Mouse (Mus musculus) forebrain, embryonic 12.5 days (tissue): Measurements from ENCODE around the gene Gm12394. TPM values are rescaled to one million over a fixed set of nuclear protein-coding genes. Genes with fewer than 3 reads are reported as not detected.
"Not testable (repeated sequence)": the region's sequence is repeated elsewhere in the genome, so short reads cannot be mapped to it uniquely, and the experiment has no call there.

Source experiments
- ATAC-seq: fragments of 200-750 bp; cut with Nextera tagmentation; 2 replicates; pipeline ENCODE4 v1.8.0; 2017; ENCODE audit warnings: moderate TSS enrichment; ENCODE audit not compliant: low FRiP score
- H3K27ac ChIP-seq: fragments of 300-500 bp; sonication (generic); 2 replicates; pipeline ENCODE4 v1.5.1; 2016; ENCODE audit warnings: mild to moderate bottlenecking
- H3K27me3 ChIP-seq: fragments of 300-500 bp; sonication (generic); 2 replicates; pipeline ENCODE4 v1.6.1; 2016; ENCODE audit warnings: mild to moderate bottlenecking
- H3K36me3 ChIP-seq: fragments of 300-500 bp; sonication (generic); replicated peaks from 2 replicates; pipeline ENCODE4 v1.6.1; 2016; ENCODE audit warnings: mild to moderate bottlenecking
- H3K4me1 ChIP-seq: fragments of 300-500 bp; sonication (generic); 2 replicates; pipeline ENCODE4 v1.6.1; 2016
- H3K4me2 ChIP-seq: fragments of 300-500 bp; sonication (generic); 2 replicates; pipeline ENCODE4 v1.6.1; 2016; ENCODE audit warnings: mild to moderate bottlenecking, moderate library complexity
- H3K4me3 ChIP-seq: fragments of 300-500 bp; sonication (generic); replicated peaks from 2 replicates; pipeline ENCODE4 v1.5.1; 2016; ENCODE audit warnings: mild to moderate bottlenecking
- H3K9ac ChIP-seq: fragments of 300-500 bp; sonication (generic); 2 replicates; pipeline ENCODE4 v1.6.1; 2016; ENCODE audit warnings: mild to moderate bottlenecking
- H3K9me3 ChIP-seq: fragments of 300-500 bp; sonication (generic); 2 replicates; pipeline ENCODE4 v1.6.1; 2016
- whole genome bisulfite sequencing: fragments of 180-500 bp; shearing (Covaris S2); methylation state at CpG from one replicate; pipeline ENCODE4 v1.1.7; 2016; 5-methylcytosine and 5-hydroxymethylcytosine counted together
- polyA plus RNA-seq: library from polyadenylated mRNA; unstranded; fragments of >200 nt; fragmentation: Nextera tagmentation; extraction: Ambion mirVana; gene quantifications from 2 replicates; pipeline ENCODE4 v1.2.1, GENCODE M21; 2016

Gm12394 gene
- 0.64 TPM in 1 of 2 replicates, not detected in the other for polyA plus RNA-seq

GRCm38 (mm10) chr4:42856671-42857070, at the start of gene Gm12394:
TSS of gene Gm12394 (minus strand) at chr4:42856771.
- 83% methylated on average over 1 of the region's 1 CpGs for WGBS
- H3K36me3 ChIP-seq, H3K9ac ChIP-seq, H3K9me3 ChIP-seq, H3K27me3 ChIP-seq, ATAC-seq, H3K27ac ChIP-seq, H3K4me2 ChIP-seq, H3K4me3 ChIP-seq, H3K4me1 ChIP-seq: not testable (repeated sequence)

- Histone ChIP-seq H3K9me3 (no peaks in the 10 kb centered on the region), H3K9ac (no peak overlapping the region), H3K27ac (no peak overlapping the region), H3K4me3 (no peak overlapping the region), H3K27me3 (peaks cover 8% of the 10 kb centered on the region; the same call in 1 of the 2 replicates), H3K4me2 (no peak overlapping the region), H3K36me3 (no peaks in the 10 kb centered on the region), H3K4me1 (0 out of 2 replicates have a peak, but pooled peaks cover 4% of the 10 kb centered on the region)
- 46% methylated on average over 6 of the region's 6 CpGs for whole genome bisulfite sequencing
- no peak for ATAC-seq
These were observed 48.4 kb upstream of the Gm12394 start for GRCm38 (mm10) chr4:42904966-42905365.

DNA sequence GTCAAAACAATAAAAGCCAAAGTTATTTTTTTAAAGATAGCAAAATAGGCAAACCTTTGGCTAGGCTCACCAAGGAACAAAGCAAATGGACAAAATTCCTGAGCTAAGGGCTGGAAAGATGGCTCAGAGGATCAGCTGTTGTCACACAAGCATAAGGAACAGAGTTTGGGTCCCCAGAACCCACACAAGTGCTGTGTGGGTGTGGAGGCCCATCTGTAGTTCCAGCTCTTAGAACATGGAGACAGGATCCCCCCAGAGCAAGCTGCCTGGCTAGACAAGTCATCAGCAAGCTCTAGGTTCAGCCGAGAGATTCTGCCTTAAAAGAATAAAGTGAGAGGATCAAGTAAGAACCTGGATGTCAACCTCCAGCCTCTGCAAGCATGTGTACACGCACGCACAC, 48.0 kb upstream of the Gm12394 start:
- no peak overlapping the region for H3K9ac ChIP-seq
- peaks cover 8% of the 10 kb centered on the region; the same call in 1 of the 2 replicates for H3K27me3 ChIP-seq
- H3K4me1 ChIP-seq = 0 out of 2 replicates have a peak, but pooled peaks cover 4% of the 10 kb centered on the region
- H3K4me2 ChIP-seq = no peak overlapping the region
- no peaks in the 10 kb centered on the region for H3K9me3 ChIP-seq
- no peak for ATAC-seq
- H3K27ac ChIP-seq = no peak overlapping the region
- 78% methylated on average over 3 of the region's 3 CpGs for whole genome bisulfite sequencing
- H3K36me3 ChIP-seq = no peaks in the 10 kb centered on the region
- H3K4me3 ChIP-seq = no peak overlapping the region

- H3K4me1 ChIP-seq = 0 out of 2 replicates have a peak, but pooled peaks cover 4% of the 10 kb centered on the region
- H3K27me3 ChIP-seq = peaks cover 10% of the 10 kb centered on the region; the same call in 1 of the 2 replicates
- no peak overlapping the region for H3K27ac ChIP-seq
- H3K9ac ChIP-seq = no peak overlapping the region
- H3K4me3 ChIP-seq = no peak overlapping the region
- H3K36me3 ChIP-seq = no peaks in the 10 kb centered on the region
- no peaks in the 10 kb centered on the region for H3K9me3 ChIP-seq
- WGBS = 77% methylated on average over 1 of the region's 1 CpGs
- no peak for ATAC-seq
- no peak overlapping the region for H3K4me2 ChIP-seq
These were observed 47.4 kb upstream of the Gm12394 start for GRCm38 (mm10) chr4:42903942-42904341.

DNA sequence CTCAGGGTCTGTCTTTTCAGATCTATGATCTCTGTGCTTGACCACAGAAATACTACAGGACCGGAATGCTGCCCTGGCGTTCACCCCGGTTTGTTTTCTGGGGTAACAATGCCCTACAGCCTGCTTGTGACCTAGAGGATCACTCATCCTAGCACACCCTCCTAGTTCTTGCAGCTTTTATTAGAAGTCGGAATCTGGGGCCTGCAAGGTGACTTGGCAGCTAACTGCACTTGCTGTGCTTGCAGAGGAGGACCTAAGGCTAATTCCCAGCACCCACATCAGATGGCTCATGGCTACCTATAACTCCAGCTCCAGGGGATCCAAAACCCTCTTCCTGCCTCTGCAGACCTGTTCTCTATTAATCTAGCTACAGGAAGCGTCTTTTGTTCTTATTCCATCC, 46.2 kb upstream of the Gm12394 start:
- no peaks in the 10 kb centered on the region for H3K9me3 ChIP-seq
- ATAC-seq = no peak
- H3K4me2 ChIP-seq = no peak overlapping the region
- H3K4me3 ChIP-seq = no peak overlapping the region
- H3K9ac ChIP-seq = no peak overlapping the region
- 0 out of 2 replicates have a peak, but pooled peaks cover 4% of the 10 kb centered on the region for H3K4me1 ChIP-seq
- no peak overlapping the region for H3K27ac ChIP-seq
- WGBS = 87% methylated on average over 5 of the region's 5 CpGs
- no peaks in the 10 kb centered on the region for H3K36me3 ChIP-seq
- peaks cover 10% of the 10 kb centered on the region; the same call in 1 of the 2 replicates for H3K27me3 ChIP-seq

GRCm38 (mm10) chr4:42902174-42902573, 45.6 kb upstream of the Gm12394 start:
- Histone ChIP-seq H3K4me2 (no peak overlapping the region), H3K36me3 (no peaks in the 10 kb centered on the region), H3K4me3 (no peak overlapping the region), H3K9me3 (no peaks in the 10 kb centered on the region), H3K27me3 (peaks cover 10% of the 10 kb centered on the region; the same call in 1 of the 2 replicates), H3K4me1 (0 out of 2 replicates have a peak, but pooled peaks cover 4% of the 10 kb centered on the region), H3K27ac (no peak overlapping the region), H3K9ac (no peak overlapping the region)
- ATAC-seq = no peak
- 69% methylated on average over 9 of the region's 9 CpGs for WGBS

- WGBS = 69% methylated on average over 5 of the region's 5 CpGs
- H3K27ac ChIP-seq = no peak overlapping the region
- no peaks in the 10 kb centered on the region for H3K9me3 ChIP-seq
- H3K4me1 ChIP-seq = 0 out of 2 replicates have a peak, but pooled peaks cover 4% of the 10 kb centered on the region
- H3K27me3 ChIP-seq = peaks cover 16% of the 10 kb centered on the region; the same call in 1 of the 2 replicates
- no peaks in the 10 kb centered on the region for H3K36me3 ChIP-seq
- ATAC-seq = no peak
- H3K4me2 ChIP-seq = no peak overlapping the region
- no peak overlapping the region for H3K4me3 ChIP-seq
- H3K9ac ChIP-seq = no peak overlapping the region
These were observed 44.3 kb upstream of the Gm12394 start for GRCm38 (mm10) chr4:42900878-42901277.

GRCm38 (mm10) chr4:42898914-42899313, 42.3 kb upstream of the Gm12394 start:
- no peak for ATAC-seq
- Histone ChIP-seq H3K27me3 (peaks cover 16% of the 10 kb centered on the region; the same call in 1 of the 2 replicates), H3K9me3 (no peaks in the 10 kb centered on the region), H3K4me3 (no peak overlapping the region), H3K4me2 (no peak overlapping the region), H3K27ac (no peak overlapping the region), H3K36me3 (no peaks in the 10 kb centered on the region), H3K4me1 (no peaks in the 10 kb centered on the region), H3K9ac (no peak overlapping the region)
- 30% methylated on average over 3 of the region's 3 CpGs for WGBS

DNA sequence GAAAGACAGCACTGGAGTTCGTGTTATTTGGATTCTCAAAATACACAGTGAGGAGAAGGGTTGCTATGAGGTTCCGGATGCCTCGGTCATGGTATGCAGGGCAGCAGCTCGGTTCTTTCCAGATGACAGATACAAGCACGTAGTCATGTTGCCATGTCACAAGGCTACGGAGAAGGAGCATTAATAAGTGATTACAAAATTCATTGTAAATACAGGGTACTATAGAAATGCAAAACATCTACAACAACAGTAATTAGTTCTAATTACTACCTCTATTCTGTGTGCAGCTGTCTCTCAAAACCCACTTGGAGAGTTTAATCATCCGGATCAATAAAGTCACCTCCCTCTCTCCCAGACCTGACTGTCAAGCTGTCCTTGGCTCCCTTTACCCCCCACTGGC, 38.5 kb upstream of the Gm12394 start:
- ATAC-seq = 0 out of 2 replicates have a peak, but pooled peaks have one; percentile 30
- no peaks in the 10 kb centered on the region for H3K36me3 ChIP-seq
- 41% methylated on average over 7 of the region's 7 CpGs for WGBS
- no peaks in the 10 kb centered on the region for H3K9me3 ChIP-seq
- no peaks in the 10 kb centered on the region for H3K4me1 ChIP-seq
- H3K27ac ChIP-seq = no peak overlapping the region
- no peak overlapping the region for H3K4me2 ChIP-seq
- no peak overlapping the region for H3K4me3 ChIP-seq
- H3K27me3 ChIP-seq = peaks cover 13% of the 10 kb centered on the region
- H3K9ac ChIP-seq = no peak overlapping the region

GRCm38 (mm10) chr4:42891176-42891575, 34.6 kb upstream of the Gm12394 start:
- no peak for ATAC-seq

GRCm38 (mm10) chr4:42888806-42889205, 32.2 kb upstream of the Gm12394 start:
- H3K27me3 ChIP-seq = peaks cover 5% of the 10 kb centered on the region; the same call in 1 of the 2 replicates
- no peaks in the 10 kb centered on the region for H3K9me3 ChIP-seq
- WGBS = 96% methylated on average over 6 of the region's 6 CpGs
- H3K4me2 ChIP-seq = no peak overlapping the region
- H3K9ac ChIP-seq = no peak overlapping the region
- no peaks in the 10 kb centered on the region for H3K4me1 ChIP-seq
- ATAC-seq = no peak
- H3K27ac ChIP-seq = no peak overlapping the region
- no peaks in the 10 kb centered on the region for H3K36me3 ChIP-seq
- H3K4me3 ChIP-seq = no peak overlapping the region

More at GRCm38 (mm10) chr4:42891176-42891575, 34.6 kb upstream of the Gm12394 start:
- H3K27me3 ChIP-seq = peaks cover 5% of the 10 kb centered on the region; the same call in 1 of the 2 replicates
- no peak overlapping the region for H3K4me3 ChIP-seq
- H3K4me1 ChIP-seq = no peaks in the 10 kb centered on the region
- no peaks in the 10 kb centered on the region for H3K36me3 ChIP-seq
- WGBS = 67% methylated on average over 7 of the region's 7 CpGs
- H3K9ac ChIP-seq = no peak overlapping the region
- H3K9me3 ChIP-seq = no peaks in the 10 kb centered on the region
- H3K4me2 ChIP-seq = no peak overlapping the region
- no peak overlapping the region for H3K27ac ChIP-seq

DNA sequence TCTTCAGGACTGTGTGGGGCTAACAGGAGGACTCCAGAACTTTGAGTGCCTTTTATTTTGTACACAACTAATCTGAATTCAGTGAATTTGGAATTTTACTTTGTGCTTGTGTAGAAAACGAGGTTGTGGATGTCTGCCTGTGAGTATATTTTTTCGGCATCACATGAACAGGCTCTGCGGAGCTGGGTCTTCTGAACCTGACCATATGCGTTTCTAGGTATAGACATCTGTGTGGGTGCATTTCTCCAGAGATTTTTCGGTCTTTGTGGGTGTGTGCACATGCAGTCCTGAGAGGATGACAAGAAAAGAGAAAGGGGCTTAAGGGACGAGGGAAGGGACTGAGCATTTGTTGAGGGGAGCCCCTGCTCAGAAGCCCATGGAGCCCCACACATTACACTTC, 30.4 kb upstream of the Gm12394 start:
- no peaks in the 10 kb centered on the region for H3K4me1 ChIP-seq

DNA sequence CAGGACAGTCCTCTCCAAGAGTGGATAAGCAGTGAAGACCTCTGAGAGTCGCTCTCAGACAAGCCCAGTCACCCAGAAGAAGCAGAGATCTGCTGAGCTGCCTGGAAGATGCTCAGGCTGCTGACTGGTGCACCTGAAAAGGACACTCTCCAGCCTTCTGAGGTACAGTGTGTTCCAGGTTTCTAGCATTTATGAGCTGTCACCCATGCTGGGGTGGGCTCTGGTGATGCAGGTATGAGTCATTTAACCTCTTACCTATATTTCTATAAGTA, 24.0 kb upstream of the Gm12394 start:
- WGBS = 41% methylated on average over 1 of the region's 1 CpGs
- Histone ChIP-seq H3K4me1 (no peaks in the 10 kb centered on the region), H3K27ac (no peak overlapping the region), H3K4me2 (no peak overlapping the region), H3K4me3 (no peak overlapping the region), H3K36me3 (no peaks in the 10 kb centered on the region), H3K27me3 (no peaks in the 10 kb centered on the region), H3K9ac (no peak overlapping the region), H3K9me3 (no peaks in the 10 kb centered on the region)
- ATAC-seq = no peak

More for the DNA sequence above, 30.4 kb upstream of the Gm12394 start:
- 89% methylated on average over 6 of the region's 6 CpGs for WGBS
- ATAC-seq = no peak
- no peaks in the 10 kb centered on the region for H3K36me3 ChIP-seq
- H3K9me3 ChIP-seq = no peaks in the 10 kb centered on the region
- no peak overlapping the region for H3K4me3 ChIP-seq
- H3K27ac ChIP-seq = no peak overlapping the region
- H3K27me3 ChIP-seq = no peaks in the 10 kb centered on the region
- no peak overlapping the region for H3K4me2 ChIP-seq
- no peak overlapping the region for H3K9ac ChIP-seq
